Mouse (Mus musculus): ENCODE measurements at regions not wholly inside any gene's neighbourhood (a gene's known extent, or its start where the extent isn't known, plus 50 kb on each side); places are given as distances from the start of the nearest gene placed in this dataset.

DNA sequence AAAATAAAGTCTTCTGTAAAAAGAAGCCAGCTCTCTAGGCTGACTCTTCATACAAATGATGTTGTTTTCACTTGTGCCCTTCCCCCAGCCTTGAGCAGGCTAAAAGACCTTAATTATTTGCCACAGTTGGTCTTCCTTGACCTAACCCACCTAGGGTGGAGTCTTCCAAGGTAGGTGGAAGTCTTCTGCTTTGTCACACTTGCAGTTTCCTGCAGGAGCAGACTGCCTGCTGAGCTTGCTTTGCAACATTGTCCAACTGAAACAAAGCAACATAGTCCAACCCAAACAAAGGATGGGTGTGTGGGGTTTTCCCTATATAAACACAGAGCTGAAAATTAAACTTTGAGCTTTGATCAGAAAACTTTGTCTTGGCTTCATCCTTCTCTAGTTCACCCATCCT lies 53.0 kb upstream of the Ppfia2 start:
- peak; percentile 27 for DNase-seq (ENCODE audit: low spot score)
